Mouse (Mus musculus): ENCODE data around the gene Sox6. TPM values are rescaled to one million over a fixed set of nuclear protein-coding genes. Genes with fewer than 3 reads are reported as not detected.

Gene Sox6
- total and polyA plus RNA-seq, 3 experiments = 0.09 to 1.3 (median 0.90) TPM

DNA sequence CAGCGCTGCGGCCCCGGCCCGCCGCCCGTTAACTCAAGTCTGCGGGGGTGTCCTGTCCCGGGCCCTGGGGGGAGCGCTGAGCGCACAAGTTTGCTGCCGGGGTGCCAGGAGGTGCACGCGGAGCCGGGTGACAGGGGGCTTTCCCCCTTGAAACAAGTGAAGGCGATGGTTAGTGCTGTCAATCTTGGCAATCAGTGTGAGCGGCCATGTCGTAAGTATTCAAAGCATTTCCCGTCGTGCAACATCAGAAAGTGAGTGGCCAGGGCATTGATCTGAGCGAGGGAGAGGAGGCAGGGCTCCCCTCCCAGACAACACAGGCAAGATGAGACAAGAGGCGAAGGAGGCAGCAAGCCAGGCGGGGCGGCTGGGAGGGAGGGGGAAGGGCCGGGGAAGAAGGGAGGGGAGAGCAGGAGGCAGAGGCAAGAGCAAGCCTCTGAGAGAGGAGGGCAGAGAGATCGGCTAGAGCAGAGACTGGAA lies 4.3 kb downstream of the Sox6 start:
- in situ Hi-C loops (cut with MboI; ENCODE audit: low pct_ligation_motif_present, low pct_unique_long_range_greater_than_20kb, low sequenced_read_pairs) (loop anchor here (25.0 kb wide), 2 partner anchors 822 to 1122 kb away; no protein-coding TSS in a partner anchor), dilution Hi-C loops (cut with MboI; ENCODE audit: extremely low pct_ligation_motif_present, extremely low pct_unique_long_range_greater_than_20kb, low sequenced_read_pairs) (no loop called here)
- peaks cover 0 to 14% of the 10 kb centered on the region in 2 experiments; a peak in 2 of 4 replicates for H3K4me1 ChIP-seq (ENCODE audit: control insufficient read depth in 1 of 2, insufficient read depth in 2 of 2)
- H3K36me3 ChIP-seq (replicated peaks in 1 of 2; ENCODE audit: control insufficient read depth in 1 of 2, insufficient read depth in 1 of 2, low read length in 1 of 2) = no peaks in the 10 kb centered on the region
- TF ChIP-seq MEF2A (IDR thresholded peaks at IDR 0.05; ENCODE audit: borderline replicate concordance, low read depth, low read length) (no peak), NRF1 (IDR thresholded peaks at IDR 0.05; ENCODE audit: low read depth, low read length) (no peak), POLR2AphosphoS2 (IDR thresholded peaks at IDR 0.05; ENCODE audit: low read depth, low read length) (no peak), ZKSCAN1 (IDR thresholded peaks at IDR 0.05; ENCODE audit: borderline replicate concordance, low read depth, low read length) (no peak), MAX (IDR thresholded peaks at IDR 0.05; ENCODE audit: low read length) (no peak), ETS1 (conservative IDR thresholded peaks at IDR 0.05; ENCODE audit: low read depth, low read length) (no peak), CHD2 (IDR thresholded peaks at IDR 0.05; ENCODE audit: low read length) (no peak), SIN3A (IDR thresholded peaks at IDR 0.05; ENCODE audit: low read length) (no peak), JUND (conservative IDR thresholded peaks at IDR 0.05; ENCODE audit: low read depth, low read length) (no peak), BHLHE40 (IDR thresholded peaks at IDR 0.05; ENCODE audit: low read depth, low read length) (no peak), MYC (IDR thresholded peaks at IDR 0.05; ENCODE audit: low read depth, low read length) (no peak), RCOR1 (conservative IDR thresholded peaks at IDR 0.05; ENCODE audit: low read depth, low read length) (no peak), RAD21 (IDR thresholded peaks at IDR 0.05; ENCODE audit: low read depth, low read length) (no peak), TBP (conservative IDR thresholded peaks at IDR 0.05; ENCODE audit: low read depth, low read length) (no peak), UBTF (IDR thresholded peaks at IDR 0.05; ENCODE audit: low read depth, low read length) (no peak), E2F4 (IDR thresholded peaks at IDR 0.05; ENCODE audit: insufficient replicate concordance, low read depth, low read length) (no peak), POLR2A (IDR thresholded peaks at IDR 0.05; ENCODE audit: low read depth, low read length) (no peak), HCFC1 (IDR thresholded peaks at IDR 0.05; ENCODE audit: low read depth, low read length) (no peak), IRF4 (IDR thresholded peaks at IDR 0.05; ENCODE audit: low read depth, low read length) (no peak), MXI1 (IDR thresholded peaks at IDR 0.05; ENCODE audit: low read depth, low read length) (no peak)
- H3K27me3 ChIP-seq (replicated peaks) = peaks cover 61% of the 10 kb centered on the region
- no peak for DNase-seq (ENCODE audit: extremely low read depth)
- H3K79me2 ChIP-seq (replicated peaks; ENCODE audit: control insufficient read depth, extremely low read depth, insufficient read depth, poor library complexity, severe bottlenecking) = no peaks in the 10 kb centered on the region
- no peaks in the 10 kb centered on the region for H3K9me3 ChIP-seq (replicated peaks; ENCODE audit: low read length)
- no peak overlapping the region for H3K9ac ChIP-seq (ENCODE audit: insufficient read depth, low read depth)
- no peak overlapping the region for H3K27ac ChIP-seq (ENCODE audit: insufficient read depth, low read depth)
- no peak overlapping the region for H3K4me3 ChIP-seq (replicated peaks in 1 of 3; ENCODE audit: low read depth in 2 of 3, low read length in 2 of 3, poor library complexity in 1 of 3)
- no peak overlapping the region for H3K4me2 ChIP-seq (ENCODE audit: insufficient read depth, low read depth, poor library complexity, severe bottlenecking)
